Mouse (Mus musculus): Measurements from ENCODE around the gene Cacng3.

GRCm38 (mm10) chr7:122803839-122804496 is 133.7 kb downstream of the Cacng3 start:
- TF ChIP-seq CTCF (IDR thresholded peaks at IDR 0.05; ENCODE audit: control insufficient read depth, insufficient read depth, low read length) = no peak
- TF ChIP-seq POLR2A (IDR thresholded peaks at IDR 0.05; ENCODE audit: borderline replicate concordance, control insufficient read depth, low read depth, low read length) = no peak
